Mouse (Mus musculus) MN1 (cell line): ENCODE results near the gene 4930433I11Rik.
"Not testable (repeated sequence)": the region's sequence is repeated elsewhere in the genome, so short reads cannot be mapped to it uniquely, and the experiment has no call there.

ENCODE experiments used
- DNase-seq: peaks from one replicate; pipeline ENCODE4 v3.0.0-alpha.2; 2016; ENCODE audit warnings: low spot score

4930433I11Rik gene

DNA sequence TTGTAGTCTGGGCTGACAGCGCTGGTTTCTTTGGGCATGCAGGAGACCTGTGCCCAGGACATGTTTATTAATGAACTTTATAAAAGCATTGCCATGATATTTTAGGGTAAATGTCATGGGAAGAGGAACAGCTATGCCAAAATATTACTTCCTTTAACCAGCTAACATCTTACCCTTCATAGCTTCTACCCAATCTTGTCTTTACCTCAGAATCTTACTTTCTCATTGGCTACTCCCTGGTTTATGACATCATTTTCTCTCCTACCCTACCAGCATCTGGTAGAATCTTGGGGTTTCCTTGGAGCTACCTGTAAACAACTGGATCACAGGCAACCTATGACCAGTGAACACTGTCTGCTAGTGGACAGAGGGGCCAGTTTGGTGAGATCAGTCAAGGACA, at the start of gene 4930433I11Rik:
Gene 4930433I11Rik (plus strand): TSS at position 301 of the 400 bp plus-strand sequence.
- no peak for DNase-seq

DNA sequence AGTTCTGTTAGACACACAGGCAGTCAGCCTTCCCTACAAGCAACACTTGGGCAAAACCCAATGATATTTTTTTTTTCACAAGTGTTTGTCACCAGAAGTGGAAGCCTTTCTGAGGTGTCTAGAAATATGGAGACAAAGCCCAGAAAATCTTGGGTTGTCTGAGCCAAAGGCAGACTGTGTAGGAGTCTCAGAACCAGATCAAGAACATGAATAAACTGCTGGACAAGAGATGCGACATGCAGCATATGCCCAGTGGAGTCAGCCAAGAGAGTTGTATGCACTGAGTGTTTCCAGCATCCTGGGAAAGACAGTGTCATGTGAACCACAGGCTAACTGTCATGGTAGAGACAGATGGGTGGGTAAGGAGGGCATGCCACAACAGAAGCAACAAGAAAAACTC, 48.0 kb upstream of the 4930433I11Rik start:
- no peak for DNase-seq

DNA sequence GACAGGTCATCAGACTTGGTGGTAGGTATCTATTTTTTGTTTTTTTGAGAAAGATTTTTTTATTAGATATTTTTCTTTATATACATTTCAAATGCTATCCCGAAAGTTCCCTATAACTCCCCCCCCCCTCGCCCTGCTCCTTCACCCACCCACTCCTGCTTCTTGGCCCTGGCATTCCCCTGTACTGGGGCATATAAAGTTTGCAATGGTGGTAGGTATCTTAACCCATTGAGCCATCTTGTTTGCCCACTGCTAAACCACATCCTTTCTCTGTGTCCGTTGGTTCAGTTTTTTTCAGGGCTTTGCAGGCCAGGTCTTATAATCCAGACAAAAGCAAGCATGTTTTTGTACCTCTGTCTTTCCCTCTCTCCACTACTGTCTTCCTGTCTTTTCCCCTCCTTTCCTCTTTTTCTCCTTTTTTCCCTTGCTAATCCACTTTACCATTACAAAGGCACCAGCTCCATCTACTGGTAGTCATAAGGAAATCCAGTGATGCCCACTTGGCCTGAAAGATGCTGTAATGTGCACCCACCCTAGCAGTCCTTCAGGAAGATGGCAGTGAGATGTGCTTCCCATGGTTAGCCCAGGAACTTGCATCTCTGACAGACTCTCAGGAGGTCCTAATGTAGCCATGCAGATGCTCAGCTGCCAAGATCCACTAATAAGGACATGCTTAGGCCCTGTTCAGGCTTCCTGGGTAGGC, 45.0 kb upstream of the 4930433I11Rik start:
- DNase-seq: no peak

DNA sequence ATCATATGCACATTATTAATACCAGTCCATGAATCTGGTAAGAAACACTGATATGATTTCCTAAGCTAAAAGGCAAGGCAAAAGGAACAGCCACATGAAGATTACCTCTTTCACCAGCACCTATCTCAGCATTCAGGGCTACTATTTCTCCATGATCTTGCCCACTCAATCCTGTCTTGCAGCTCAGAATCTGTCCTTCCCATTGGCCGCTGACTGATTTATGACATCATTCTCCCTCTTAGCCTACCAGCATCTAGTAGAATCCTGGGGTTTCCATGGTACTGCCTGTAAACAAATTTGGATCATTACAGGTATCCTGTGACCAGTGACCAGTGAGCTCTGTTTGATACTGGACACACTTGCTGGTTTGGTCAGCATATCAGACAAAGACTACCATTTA, 45.1 kb downstream of the 4930433I11Rik start, which contains the start of gene Gm4884:
Gene Gm4884 (plus strand): TSS at position 301 of the 400 bp plus-strand sequence.
- DNase-seq: not testable (repeated sequence)

DNA sequence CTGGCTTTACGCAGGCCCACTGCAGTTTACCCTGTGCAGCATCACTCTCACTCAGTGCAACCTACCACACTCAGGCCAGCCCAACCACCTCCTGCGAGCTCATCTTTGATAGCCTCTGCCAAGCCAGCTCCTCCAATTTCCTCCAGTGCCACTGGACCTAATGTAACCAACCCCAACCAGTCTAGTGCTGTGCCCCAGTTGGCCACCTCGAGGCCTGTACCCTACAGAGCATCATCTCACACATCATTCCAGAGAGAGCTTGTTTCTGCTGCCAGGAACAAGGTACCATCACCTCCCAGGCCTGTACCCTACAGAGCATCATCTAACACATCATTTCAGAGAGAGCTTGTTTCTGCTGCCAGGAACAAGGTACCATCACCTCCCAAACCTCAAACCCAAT, 56.7 kb downstream of the 4930433I11Rik start:
- DNase-seq: not testable (repeated sequence)
